Mouse (Mus musculus): ENCODE results near the gene Podxl2.
A peak's percentile ranks its signal among the peaks of the same experiment; 100 is the strongest.

Podxl2 gene

DNA sequence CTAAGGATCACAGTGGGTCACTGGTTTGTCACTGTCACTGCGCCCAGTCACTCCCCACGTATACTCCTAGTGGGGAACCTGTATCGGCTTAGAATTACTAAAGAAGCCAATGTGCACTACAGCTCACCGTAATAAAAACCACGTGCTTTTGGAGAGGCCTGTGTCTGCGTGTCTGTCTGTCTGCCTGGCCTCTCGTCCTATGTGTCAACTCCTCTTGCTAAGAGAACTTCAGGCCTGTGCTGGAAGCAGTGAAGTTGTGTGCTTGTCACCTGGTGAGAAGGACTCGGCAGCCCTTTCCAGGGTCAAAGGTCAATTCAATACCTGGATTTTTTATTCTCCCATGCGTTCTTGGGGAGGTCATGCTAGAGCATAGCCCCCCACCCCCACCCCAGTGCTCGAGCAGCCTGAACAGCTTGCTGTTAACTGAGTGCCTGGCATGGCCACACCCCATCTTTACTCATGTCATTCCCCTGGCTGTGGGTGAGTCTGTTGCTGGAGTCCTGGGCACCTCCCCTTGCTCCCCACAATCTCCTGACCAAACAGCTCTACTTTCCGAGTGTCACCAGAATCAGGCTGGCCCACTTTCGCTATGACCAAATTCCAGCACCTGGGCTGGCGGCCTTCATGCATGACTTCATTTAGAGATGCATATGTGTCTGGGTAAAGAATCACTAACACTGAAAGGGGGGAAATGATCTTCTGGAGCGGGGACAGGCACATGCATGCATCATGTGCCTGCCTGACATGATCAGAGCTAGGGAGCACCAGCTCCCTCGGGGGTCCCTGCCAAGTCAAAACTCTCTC is 46.4 kb downstream of the Podxl2 start:
- DNase-seq (ENCODE audit: low read depth, low spot score): no peak

DNA sequence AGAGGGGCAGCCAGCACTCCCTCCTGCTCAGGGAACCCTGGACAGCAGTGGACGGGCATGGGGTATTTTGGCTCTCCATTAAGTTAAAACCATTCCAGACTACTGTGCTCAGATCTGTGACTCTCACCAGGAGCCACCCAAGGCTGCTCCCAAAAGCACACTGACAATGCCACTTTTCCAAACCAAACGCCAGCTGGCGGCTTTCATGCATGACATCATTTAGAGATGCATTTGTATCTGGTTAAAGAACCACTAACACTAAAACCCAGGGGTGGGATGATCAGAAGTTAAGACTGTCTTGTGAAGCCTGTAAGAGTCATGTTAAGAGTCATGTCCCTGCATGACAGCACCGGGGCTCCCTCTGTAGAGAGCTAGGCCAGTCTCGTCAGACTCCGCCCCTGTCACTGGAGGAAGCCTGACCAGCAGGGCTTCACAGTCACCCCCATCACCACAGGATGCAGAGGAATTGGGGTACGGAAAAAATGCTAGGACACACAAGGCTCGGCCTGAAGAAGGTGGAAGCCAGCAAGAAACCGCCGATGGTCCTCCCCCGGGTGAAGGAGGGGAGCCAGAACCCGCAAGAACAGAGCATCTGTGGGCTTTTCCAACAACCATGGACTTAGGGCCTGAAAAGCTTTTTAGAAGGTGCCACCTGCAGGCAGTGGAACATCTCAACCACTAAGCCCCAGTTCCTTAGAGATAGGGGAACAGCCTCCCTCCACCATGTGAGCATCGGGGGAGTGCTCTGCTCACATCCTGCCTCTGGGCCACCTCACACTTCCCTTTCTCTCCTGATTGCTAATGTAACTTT is 47.2 kb downstream of the Podxl2 start:
- DNase-seq (ENCODE audit: low read depth, low spot score): no peak

DNA sequence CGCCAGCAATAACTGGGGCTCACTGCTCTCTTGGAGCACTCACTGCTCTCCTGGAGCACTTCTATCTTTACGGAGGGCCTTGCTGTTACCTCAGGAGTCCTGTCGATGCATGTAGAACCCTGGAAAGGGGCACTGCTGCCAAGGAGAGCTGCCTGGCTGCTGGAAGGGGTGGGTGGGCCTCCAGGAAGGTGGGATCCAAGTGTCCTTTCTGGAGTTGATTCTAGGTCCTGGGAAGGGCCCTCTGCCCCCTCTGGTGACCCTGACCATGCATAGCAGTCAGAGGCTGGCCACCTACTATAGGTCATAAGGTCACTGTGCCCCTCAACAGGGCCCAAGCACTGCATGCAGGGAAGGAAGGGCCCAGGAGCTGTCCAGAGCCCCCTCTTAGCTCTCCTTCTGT is 47.9 kb downstream of the Podxl2 start:
- DNase-seq (ENCODE audit: low read depth, low spot score): no peak

- DNase-seq (ENCODE audit: low read depth, low spot score): no peak
These were observed 48.3 kb downstream of the Podxl2 start for GRCm38 (mm10) chr6:88826545-88826944.

GRCm38 (mm10) chr6:88826088-88826487 is 48.8 kb downstream of the Podxl2 start:
- no peak for DNase-seq (ENCODE audit: low read depth, low spot score)

DNA sequence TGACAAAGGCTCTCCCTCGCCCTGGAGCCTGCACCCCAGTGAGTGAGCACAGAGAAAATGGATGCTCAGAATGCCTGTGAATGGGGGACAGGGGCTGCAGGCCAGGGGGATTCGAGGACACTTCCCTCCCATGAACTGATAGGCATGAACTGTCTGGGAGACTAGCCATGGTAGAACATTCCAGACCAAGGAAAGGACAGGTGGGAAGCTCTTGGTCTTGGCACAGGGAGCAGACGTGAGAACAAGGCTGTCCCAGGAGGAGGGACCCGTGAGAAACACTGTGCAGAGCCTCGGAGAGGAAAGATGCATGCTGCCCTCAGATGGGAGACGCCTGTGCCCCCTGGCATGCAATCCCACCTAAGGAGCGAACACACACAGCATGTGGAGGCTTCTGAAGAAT is 50.7 kb downstream of the Podxl2 start:
- DNase-seq (ENCODE audit: low read depth, low spot score): no peak

DNA sequence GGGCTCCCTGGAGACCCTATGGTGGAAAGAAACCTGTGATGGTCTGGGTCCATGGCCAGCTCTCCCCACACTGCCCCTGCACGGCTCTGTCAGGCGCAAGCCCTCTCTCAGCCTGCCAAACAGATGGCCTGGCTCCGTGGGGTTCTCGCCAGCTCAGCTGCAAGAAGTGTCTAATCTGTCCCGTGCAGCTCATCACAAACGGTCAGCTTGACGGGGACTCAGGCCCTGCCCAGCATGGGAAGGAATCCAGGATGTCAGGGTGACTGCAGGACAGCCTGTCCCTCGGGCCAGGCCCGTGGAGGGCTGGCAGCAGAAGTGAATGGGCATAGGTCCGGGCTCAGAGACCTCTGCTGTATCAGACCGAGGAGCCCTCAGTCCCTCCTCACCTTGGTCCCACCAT is 52.9 kb downstream of the Podxl2 start:
- no peak for DNase-seq (ENCODE audit: low read depth, low spot score)

GRCm38 (mm10) chr6:88821294-88821693 is 53.5 kb downstream of the Podxl2 start:
- no peak for DNase-seq (ENCODE audit: low read depth, low spot score)

DNA sequence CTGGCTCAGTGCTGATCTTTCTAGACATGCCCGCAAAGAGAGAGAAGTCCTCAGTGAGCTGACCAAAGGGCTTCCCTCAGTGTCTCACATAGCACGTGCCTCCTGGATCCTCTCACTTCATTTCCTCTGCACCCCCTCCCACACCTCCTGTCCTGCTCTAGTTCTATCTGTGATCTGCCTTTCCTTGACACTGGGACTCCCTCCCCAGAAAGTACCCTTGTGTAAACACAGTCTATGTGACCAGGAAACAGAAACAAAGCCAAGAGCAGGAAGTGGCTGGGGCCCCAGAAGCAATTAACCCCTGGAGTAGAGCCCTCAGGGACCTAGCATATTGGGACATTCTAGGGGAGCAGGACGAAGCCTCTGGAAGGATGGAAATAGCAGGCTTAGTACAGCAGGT is 54.0 kb downstream of the Podxl2 start:
- no peak for DNase-seq (ENCODE audit: low read depth, low spot score)

GRCm38 (mm10) chr6:88816913-88817312 is 57.9 kb downstream of the Podxl2 start:
- DNase-seq (ENCODE audit: low read depth, low spot score): no peak

DNA sequence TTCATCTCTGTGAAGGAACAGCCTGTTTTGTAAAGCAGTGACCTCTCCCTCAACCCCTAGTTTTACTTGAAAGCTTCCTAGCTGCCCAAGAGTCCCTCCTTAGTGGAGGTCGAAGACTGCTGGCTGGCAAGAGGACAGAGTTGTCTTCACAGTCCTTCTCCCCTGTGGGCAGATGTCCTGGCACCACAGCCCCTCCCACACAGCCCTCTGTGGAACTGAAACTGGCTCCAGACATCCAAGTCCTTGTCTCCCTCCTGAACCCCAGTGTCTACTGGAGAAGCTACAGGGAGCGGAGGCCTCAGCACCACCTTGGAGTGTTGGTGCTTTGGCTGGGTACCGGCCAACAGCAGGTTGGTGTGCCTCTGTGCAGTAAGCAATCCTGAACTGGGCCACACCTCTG is 59.4 kb downstream of the Podxl2 start:
- DNase-seq (ENCODE audit: low read depth, low spot score): no peak

- DNase-seq (ENCODE audit: low read depth, low spot score): no peak
These were observed 59.8 kb downstream of the Podxl2 start for GRCm38 (mm10) chr6:88815036-88815435.

- DNase-seq (ENCODE audit: low read depth, low spot score): no peak
These were observed 61.0 kb downstream of the Podxl2 start for GRCm38 (mm10) chr6:88813832-88814231.

DNA sequence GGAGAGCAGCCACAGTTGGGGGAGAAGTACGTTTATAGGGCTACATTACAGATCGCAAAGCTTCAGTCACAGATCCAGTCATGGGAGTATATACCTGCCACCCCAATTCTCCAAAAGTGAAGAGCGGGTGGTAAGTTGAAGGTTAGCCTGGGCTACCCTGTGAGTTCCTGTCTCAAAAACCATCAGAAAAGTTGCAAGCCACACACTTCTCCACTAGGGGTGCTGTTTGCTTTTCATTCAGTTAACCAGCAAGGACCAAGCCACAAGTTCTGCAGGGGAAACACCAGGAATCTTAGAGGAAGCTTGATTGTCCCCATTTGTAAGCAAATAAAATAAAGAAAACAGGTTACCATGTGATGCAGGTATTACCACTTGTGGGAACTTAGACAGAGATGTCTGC is 62.0 kb downstream of the Podxl2 start:
- DNase-seq (ENCODE audit: low read depth, low spot score): peak; percentile 73

- DNase-seq (ENCODE audit: low read depth, low spot score): no peak
These were observed 62.9 kb downstream of the Podxl2 start for GRCm38 (mm10) chr6:88811880-88812400.

DNA sequence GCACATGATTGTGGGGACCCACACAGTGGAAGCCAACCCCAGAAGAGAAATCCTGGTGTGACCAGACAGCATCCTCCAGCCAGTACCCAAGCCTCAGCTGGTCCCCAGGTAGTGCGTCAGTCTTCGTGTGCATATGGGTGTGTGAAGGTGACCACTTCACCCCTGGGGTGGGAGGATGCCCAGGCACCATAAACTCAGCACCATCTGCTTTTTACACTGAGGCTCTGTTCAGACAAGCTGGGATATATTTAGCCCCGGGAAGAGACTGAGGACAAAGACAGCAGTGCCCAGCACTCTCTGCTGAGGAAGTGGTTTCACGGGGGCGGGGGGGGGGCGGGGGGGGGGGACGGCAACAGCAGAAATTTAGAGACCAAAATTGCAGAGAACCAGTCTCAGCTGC is 63.4 kb downstream of the Podxl2 start:
- DNase-seq (ENCODE audit: low read depth, low spot score): no peak

DNA sequence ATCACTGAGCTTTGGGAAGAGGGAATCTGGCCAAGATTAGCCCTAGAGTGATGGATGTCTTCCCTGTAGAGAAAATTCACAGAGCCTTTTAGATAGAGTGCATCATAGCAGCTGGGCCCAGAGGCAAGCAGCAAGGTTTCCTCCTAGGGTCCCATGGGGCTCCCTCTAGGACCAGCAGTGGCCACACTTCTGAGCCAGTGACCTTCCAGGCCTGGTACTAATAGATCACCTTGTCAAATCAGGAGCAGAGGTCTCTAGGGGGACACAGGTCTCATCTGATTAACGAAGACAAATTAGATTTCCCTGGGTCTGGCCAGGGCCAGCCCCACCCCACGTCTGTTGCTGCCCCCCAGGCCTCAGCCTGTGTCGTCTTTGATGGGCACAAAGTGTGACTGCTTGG is 64.6 kb downstream of the Podxl2 start:
- DNase-seq (ENCODE audit: low read depth, low spot score): no peak

GRCm38 (mm10) chr6:88809091-88810037 is 65.5 kb downstream of the Podxl2 start:
- no peak for DNase-seq (ENCODE audit: low read depth, low spot score)

- no peak for DNase-seq (ENCODE audit: low read depth, low spot score)
These were observed 69.8 kb downstream of the Podxl2 start for GRCm38 (mm10) chr6:88804966-88805577.

DNA sequence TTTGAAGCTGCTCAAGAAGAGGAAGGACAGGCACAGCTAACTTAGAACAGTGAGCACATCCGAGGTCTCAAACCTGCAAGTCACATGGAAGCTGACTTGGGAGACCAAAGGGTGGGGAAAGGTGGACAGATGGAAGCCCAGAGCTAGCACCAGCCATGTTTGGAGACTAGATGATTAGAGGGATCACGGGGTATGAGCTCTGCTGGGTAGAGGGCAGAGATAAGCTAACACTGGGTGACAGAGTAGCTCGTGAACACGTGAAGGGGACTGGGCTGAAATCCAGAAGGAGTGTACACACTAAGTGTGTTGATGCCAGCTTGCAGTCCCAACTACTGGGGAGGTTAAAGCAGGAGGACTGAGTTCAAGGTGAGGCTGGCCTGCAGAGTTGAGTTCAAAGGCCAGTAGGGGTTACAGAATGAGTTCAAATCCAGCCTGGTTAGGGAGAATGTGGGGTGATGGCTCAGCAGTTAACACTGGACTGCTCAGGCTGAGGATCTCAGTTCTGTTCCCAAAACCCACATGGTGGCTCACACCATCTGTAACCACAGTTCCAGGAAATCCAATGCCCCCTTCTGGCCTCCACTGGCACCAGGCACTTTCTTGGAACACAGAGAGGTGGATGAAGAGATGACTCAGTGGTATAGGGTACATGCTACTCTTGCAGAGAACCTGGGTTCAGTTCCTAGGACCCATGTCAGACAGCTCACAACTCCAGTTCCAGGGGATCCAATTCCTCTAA is 70.7 kb downstream of the Podxl2 start:
- DNase-seq (ENCODE audit: low read depth, low spot score): no peak
